Mouse (Mus musculus) kidney, adult 11 months (tissue): ENCODE data around the gene Epas1.

ENCODE experiments used
- DNase-seq: peaks from one replicate; pipeline ENCODE4 v3.0.0; 2022

The Epas1 gene

DNA sequence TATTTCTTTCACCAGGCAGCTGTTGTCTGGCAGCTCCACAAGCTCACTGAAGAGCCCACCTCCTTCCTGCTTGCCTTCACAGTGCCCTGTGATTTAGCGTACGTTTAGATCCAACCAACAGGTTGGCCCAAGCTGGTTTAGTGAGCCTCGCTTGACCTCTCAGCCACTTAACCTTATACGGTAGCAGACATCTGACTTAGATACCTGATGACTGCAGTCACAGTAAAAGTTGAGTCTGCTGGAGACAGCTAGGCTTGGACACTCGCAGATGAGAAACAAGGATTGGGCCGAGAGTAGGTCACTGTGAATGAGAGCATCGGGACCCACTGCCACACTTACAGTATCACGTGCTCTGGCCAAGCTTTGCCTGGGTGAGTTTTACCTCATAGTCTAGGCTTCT is 38.4 kb downstream of the Epas1 start:
- DNase-seq, result no peak

GRCm38 (mm10) chr17:86795773-86796172 is 42.3 kb downstream of the Epas1 start:
- DNase-seq, result no peak

DNA sequence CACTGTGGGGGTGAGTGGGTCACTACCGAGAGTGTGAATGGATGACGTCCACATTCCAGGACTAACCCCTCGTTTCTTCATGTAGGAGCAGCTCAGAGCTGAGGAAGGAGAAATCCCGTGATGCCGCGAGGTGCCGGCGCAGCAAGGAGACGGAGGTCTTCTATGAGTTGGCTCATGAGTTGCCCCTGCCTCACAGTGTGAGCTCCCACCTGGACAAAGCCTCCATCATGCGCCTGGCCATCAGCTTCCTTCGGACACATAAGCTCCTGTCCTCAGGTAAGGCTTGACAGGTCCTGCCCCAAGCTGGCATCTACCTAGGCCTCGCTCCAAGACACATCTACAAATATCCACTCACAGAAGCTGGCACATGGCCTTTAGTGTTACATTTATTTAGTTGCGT is 43.5 kb downstream of the Epas1 start:
- DNase-seq, result no peak

GRCm38 (mm10) chr17:86798460-86798859 is 45.0 kb downstream of the Epas1 start:
- no peak for DNase-seq

- DNase-seq, result no peak
These were observed 45.5 kb downstream of the Epas1 start for GRCm38 (mm10) chr17:86798951-86799350.

GRCm38 (mm10) chr17:86800535-86800934 is 47.0 kb downstream of the Epas1 start:
- DNase-seq, result no peak

- peak; percentile 60 for DNase-seq
These were observed 47.8 kb downstream of the Epas1 start for GRCm38 (mm10) chr17:86801213-86801815.

GRCm38 (mm10) chr17:86801876-86802275 is 48.4 kb downstream of the Epas1 start:
- DNase-seq, result peak; percentile 55

DNA sequence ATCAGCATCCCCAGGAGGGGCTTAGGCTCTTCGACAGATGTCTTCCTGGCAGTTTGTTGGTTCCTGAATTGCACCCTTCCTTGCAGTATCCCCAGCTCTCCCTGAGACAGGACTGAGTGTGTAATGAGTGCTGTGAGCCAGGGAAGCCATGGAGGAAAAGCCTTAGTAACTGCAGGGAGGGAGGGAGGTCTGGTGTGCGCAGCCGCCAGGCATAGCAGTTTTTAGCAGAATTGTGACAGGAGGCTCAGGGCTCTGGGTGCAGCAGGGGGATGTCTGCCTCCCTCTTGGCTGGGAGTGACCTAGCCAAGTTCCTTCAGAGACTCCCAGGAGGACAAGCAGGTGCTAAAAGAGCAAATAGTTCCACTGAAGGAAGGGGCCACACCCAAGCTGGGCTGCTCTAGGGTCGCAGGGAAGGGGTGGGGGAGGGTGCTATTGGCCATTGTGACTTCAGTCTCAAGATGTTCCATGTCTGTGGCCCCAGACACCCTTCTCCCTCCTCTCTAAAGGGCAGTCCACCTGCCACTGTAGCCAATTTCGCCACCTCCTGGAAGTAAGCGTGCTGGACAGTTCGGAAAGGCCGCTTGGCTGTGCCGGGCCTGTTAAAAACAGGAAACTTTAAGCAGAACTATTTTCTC is 49.0 kb downstream of the Epas1 start:
- DNase-seq, result peak; percentile 58

DNA sequence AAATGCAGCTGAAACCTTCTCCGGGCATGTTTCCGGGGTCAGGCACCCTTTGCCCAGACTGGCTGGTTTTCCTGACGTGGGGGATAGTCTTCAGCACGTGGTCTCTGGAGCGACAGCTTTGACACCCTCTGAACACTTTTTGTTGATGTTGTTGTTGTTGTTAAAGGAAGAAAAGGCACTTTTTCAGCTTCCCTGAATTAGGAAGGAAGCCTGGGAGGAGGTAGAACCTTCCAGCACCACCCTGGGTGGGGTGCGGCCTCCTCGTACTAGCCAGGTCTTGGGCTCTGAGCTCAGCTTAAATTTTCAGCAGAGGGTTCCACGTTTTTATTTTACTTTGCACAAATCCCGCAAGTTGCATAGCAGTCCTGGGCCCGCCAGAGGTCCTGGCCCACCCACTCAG is 49.6 kb downstream of the Epas1 start:
- no peak for DNase-seq

- no peak for DNase-seq
These were observed 50.2 kb downstream of the Epas1 start for GRCm38 (mm10) chr17:86803653-86804052.

GRCm38 (mm10) chr17:86812029-86812428 is 58.5 kb downstream of the Epas1 start:
- no peak for DNase-seq

- no peak for DNase-seq
These were observed 60.8 kb downstream of the Epas1 start for GRCm38 (mm10) chr17:86814320-86814719.

DNA sequence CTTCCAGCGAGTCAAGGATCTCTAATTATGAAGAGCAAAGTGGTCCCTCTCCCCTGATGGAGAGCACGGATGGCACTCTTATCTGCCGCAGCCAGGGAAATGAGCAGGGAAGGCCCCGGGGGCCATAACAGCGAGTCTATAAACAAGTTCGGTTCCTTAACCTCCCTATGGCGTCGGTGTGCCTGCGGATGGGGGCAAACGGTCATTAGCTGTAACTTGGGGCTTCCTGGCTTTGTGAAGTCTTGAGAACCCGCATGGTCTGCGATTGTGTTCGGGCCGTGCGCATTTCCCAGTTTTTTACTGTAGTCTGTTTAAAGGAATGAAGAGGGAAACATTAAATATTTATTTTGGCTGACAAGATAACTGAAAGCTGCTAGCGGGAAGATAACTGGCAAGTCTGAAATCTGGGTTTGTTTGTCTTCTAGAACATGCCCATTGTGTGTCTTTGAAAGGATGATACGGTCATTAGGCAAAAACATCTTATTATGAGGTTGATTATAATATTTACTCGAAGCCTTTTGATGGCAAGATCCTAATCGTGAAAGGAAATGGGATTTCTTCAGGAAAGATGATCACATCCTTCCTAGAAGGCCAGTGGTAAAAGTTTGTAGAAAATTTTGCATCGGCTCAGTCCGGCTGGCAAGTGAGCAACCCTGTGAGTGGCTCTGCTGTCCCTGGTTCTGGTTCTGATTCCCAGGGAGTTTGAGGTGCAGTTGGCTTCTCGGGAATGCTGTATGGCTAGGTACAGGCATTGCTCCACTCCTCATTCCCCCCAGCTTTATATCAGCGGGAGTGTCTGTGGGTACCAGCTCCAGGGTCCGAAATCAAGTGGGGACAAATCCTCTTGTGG is 61.7 kb downstream of the Epas1 start:
- DNase-seq, result no peak

GRCm38 (mm10) chr17:86822017-86822737 is 68.7 kb downstream of the Epas1 start:
- no peak for DNase-seq

GRCm38 (mm10) chr17:86824502-86825162 is 71.1 kb downstream of the Epas1 start:
- DNase-seq, result no peak

GRCm38 (mm10) chr17:86825163-86825902 is 71.8 kb downstream of the Epas1 start:
- no peak for DNase-seq

- no peak for DNase-seq
These were observed 72.9 kb downstream of the Epas1 start for GRCm38 (mm10) chr17:86826376-86826775.

GRCm38 (mm10) chr17:86827391-86828165 is 74.1 kb downstream of the Epas1 start:
- DNase-seq, result no peak

- DNase-seq, result no peak
These were observed 75.0 kb downstream of the Epas1 start for GRCm38 (mm10) chr17:86828500-86828899.
